Mouse (Mus musculus): ENCODE measurements around the gene Gm28053.
"Not testable (repeated sequence)": the region's sequence is repeated elsewhere in the genome, so short reads cannot be mapped to it uniquely, and the experiment has no call there.

Gm28053 gene

DNA sequence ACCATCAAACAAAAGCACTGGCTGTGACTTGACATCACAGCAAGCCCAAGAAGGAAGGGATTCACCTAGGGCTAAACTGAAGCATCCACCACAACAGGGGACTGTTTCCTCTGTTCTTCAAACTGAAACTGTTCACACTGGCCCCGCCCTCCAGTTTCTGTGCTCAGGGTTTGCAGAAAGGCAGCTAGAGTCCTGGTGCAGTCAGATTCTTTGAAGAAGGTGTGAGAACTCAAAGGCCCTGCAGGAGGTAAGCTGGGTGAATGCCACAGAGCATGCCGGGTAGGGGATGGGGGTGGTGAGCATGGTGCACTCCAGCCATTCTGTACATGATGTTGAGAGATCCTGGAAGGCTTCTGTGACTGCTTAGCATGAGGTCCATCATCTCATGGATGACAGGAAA lies at the start of gene Gm28053, which contains the start of gene Gimap7:
Gm28053 (plus strand) TSS at position 153 of the 400 bp plus-strand sequence.
Gimap7 (plus strand) TSS at position 167 of the 400 bp plus-strand sequence.
- no peak for DNase-seq (ENCODE audit: low spot score)

DNA sequence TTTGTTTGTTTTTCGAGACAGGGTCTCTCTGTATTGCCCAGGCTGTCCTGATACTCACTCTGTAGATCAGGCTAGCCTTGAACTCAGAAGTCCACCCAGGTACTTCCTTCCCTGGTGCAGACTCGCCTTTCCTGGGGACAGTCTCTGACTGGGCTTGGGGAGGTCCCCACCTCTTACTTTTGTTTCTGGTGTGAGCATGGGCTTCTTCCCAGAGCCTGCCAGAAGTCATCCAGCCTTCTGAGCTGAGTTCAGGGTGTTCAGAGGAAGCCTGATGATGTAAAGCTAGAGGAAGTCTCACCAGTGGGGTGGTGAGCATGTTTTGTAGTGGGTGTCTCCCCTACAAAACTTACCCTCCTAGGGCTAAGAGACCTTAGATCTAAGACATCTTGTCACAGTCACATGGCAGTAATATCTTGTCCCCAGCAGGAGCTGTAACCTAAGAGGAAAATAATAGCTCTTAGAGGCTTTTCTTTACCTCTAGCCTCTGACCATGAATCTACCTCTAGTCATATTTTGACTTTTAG lies 48.9 kb upstream of the Gm28053 start:
- DNase-seq (ENCODE audit: low spot score) = no peak

DNA sequence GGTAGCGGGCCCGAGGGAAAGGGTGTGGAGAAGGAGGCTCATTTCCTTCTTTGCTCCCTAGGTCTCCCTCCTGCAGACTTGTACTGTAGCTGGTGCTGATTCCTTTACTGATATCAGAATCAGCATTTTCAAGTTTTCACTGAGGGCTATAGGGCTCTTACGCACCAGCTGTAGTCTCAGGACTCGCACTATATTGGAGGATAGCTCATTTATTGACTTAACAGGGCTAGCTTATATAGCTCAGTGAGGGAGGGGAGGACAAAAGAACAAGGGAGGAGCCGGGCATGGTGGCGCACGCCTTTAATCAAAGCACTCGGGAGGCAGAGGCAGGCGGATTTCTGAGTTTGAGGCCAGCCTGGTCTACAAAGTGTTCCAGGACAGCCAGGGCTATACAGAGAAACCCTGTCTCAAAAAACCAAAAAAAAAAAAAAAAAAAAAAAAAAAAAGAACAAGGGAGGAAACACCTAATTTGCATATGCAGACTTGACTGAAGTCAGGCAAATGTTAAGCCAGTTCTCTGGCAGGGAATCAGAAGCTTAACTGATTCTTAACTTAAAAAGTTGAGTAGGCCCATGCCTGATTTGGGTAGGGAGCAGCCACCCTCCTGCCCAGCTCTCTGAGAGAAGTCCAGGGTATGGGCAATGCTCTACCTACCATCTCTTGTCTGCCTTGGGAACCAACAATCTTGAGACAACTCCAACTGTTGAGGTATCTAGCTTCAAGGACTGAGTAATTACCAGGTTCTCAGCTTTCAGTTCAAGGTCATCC lies 43.9 kb upstream of the Gm28053 start:
- no peak for DNase-seq (ENCODE audit: low spot score)

- no peak for DNase-seq (ENCODE audit: low spot score)
These were observed 42.9 kb upstream of the Gm28053 start for GRCm38 (mm10) chr6:48675400-48675930.

DNA sequence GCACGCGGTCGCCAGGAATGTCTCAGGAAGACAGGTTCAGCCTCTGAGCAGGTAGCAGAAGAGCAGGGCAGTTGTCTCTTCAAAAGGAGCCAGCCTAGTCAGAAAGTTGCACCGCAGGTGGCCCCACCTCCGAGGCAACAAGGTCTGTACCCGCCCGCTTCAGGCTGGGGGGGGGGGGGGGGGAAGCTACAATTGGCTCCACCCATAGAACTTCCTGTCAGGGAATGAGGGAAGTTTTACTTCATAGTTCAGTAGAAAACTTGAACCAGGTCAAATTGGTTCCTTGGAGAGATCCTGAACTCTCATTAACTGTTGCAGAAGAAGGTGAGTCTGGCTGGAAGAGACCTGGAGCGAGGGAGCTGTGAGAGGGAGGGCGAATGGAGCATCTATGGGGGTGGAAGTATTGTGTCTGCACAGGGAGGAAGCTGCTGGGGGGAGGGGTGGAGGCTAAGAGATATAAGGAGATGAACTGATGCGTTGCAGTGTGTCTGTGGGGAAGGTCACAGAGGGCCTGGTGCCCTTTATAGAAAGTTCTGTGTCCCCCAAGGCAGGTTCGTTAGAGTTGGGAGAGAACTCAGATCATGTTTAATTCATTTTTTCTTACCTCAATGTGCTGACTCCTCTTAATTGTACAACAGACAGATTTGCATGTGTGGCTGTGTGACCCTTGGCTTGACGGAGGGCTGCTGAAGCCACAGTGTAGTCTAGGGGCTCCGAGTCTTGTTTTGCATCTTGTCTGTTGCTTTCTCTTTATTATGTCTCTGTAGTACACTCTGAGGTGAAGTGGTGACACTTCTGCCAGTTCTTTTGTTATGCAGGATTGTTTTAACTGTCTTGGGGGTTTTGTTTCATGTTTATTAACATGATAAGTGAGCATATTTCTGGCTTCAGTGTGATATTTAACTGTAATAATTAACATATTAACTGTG lies 42.2 kb upstream of the Gm28053 start, which contains the start of gene Gimap9:
Gimap9 (plus strand) TSS at position 199 of the 929 bp plus-strand sequence.
- no peak for DNase-seq (ENCODE audit: low spot score)

GRCm38 (mm10) chr6:48676860-48677415 lies 41.5 kb upstream of the Gm28053 start:
- no peak for DNase-seq (ENCODE audit: low spot score)

DNA sequence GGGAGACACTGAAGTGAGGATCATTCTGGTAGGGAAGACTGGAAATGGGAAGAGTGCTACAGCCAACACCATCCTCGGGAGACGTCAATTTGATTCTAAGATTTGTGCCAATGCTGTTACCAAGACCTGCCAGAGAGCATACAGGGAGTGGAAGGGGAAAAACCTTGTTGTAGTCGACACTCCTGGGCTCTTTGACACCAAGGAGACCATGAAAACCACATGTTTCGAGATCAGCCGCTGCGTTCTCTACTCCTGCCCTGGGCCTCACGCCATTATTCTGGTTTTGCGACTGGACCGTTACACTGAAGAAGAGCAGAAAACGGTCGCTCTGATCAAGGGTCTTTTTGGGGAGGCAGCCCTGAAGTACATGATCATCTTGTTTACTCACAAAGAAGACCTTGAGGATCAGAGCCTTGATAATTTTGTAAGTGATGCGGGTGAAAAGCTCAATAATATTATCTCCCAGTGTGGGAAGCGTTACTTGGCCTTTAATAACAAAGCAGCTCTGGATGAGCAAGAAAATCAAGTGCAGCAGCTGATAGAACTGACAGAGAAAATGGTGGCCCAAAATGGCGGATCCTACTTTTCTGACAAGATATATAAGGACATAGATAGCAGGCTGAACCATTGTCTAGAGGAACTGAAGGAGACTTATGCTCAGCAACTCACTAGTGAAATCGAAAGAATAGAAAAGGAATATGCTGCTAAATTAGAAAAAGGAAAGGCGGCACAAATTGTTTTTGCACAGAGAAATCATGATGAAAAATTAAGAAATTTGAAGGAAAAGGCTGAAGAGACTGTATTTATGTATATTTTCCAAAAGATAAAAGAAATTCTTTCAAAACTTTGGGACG lies 40.7 kb upstream of the Gm28053 start:
- no peak for DNase-seq (ENCODE audit: low spot score)

DNA sequence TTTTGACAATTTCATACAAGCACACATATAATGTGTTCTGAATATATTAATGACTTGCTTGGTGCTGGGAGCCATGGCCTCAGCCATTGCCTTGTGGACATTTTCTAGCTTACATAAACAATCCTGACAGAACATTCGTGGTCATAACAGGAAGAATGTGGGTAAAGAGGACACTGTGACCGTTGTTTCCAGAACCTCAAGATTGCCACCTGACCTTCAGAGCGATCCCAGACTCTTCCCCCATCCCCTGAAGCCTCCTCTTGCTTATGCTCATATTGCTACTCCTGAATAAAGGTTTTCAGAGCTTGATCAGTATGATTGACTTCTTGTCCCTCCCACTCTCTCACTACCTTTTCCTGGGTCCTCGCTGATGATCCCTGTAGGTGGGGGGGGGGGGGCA lies 40.0 kb upstream of the Gm28053 start:
- no peak for DNase-seq (ENCODE audit: low spot score)

DNA sequence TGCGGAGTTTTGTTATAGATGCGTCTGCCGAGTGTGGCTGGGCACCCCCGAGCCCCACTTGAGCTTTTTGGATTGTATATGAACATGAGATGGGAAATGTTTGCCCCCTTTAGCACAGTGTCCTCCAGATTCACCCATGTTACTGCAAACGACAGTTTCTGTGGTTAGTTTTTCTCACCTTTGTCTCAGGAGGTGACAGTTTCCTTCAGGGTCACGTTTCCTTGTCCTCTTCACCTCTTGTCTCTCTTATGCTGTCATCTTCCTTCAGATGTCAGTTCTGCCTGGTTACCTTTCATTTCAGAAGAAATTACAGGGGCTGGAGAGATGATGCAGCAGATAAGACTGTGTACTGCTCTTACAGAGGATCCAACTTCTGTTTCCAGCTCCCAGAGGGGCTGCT lies 38.7 kb upstream of the Gm28053 start:
- no peak for DNase-seq (ENCODE audit: low spot score)

GRCm38 (mm10) chr6:48680421-48680820 lies 38.0 kb upstream of the Gm28053 start:
- DNase-seq (ENCODE audit: low spot score) = no peak

DNA sequence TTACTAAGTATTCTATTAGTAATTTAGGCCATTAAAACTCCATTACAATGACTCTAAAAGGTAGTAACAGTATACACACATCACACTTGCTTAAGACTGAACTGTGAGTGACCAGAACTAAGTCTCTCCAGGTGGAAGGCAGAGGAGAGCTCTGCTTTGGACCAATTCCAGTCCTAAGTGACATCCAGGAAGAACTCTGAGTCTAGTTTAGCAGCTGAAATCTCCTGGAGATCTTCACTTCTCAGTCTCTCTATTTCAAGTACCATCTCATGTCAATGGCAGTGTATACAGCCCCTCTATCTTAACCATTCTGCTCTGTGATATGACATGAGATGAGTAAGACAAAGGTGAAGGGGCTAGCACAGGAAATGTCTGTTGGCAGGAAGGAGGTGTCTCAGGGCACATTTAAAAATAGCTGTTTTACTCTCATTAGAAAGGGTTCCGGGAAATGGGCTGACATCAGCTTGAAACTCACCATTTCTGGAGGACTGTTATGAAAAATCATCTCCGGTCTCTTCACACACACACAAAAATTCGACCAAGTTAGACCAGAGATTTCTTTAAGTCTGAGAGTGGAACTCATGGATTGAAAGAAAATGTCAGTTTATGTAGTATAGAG lies 36.8 kb upstream of the Gm28053 start:
- DNase-seq (ENCODE audit: low spot score) = no peak

DNA sequence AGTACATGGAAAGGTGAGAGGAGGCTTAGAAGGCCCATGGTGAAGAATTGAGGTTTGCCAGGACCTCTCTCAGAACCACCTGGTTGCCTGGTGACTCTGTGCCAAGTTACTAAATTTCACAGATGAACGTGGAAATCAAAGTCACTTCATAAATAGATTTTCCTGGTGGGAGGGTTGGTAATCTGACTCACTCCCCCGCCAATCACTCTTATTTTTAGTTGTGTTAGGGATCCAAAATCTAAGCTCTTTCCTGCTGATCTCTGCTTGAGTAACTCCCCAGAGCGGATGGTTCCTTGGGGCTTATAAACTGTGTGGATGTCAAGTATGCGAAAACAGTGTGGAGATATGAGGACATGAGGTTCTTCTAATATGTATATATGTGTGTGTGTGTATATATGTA lies 36.1 kb upstream of the Gm28053 start:
- DNase-seq (ENCODE audit: low spot score) = no peak

DNA sequence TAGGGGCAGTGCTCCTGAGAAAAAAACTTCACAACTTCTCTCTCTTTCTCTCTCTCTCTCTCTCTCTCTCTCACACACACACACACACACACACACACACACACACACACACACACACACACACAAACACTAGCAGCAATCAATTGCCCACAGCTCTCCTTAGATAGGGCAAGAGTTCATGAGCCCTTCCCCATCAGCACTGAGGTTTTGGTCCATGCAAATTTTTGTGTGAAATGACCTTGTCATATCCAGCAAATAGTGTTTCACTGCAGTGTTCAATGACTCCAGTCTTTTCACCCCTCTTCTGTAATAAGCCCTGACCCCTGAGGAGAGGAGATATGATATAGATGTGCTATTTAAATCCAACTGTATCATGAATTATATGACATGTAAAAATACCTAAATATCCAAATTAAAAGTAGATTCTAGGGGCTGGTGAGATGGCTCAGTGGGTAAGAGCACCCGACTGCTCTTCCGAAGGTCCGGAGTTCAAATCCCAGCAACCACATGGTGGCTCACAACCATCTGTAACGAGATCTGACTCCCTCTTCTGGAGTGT lies 35.1 kb upstream of the Gm28053 start:
- DNase-seq (ENCODE audit: low spot score) = not testable (repeated sequence)

DNA sequence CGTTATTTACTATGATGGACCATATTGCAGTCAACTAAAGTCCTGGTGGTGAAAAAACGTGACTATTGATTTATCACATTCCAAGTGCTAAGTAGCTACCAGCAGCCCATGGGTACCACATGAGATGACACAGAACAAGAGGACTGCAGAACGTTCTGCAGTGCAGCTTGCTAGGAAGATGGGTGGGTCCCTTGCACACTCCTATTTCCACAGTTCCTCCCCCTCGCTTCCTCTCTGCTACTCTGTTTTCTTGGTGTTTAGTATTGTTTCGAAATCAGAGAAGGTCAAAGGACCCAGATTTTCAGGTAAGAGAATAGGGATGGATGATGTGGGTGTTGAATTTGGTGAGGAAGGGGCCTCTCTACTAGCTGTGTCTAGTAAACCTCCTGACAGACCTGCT lies 34.1 kb upstream of the Gm28053 start, which contains the start of gene Gimap4:
Gimap4 (plus strand) TSS at position 231 of the 400 bp plus-strand sequence.
- no peak for DNase-seq (ENCODE audit: low spot score)

DNA sequence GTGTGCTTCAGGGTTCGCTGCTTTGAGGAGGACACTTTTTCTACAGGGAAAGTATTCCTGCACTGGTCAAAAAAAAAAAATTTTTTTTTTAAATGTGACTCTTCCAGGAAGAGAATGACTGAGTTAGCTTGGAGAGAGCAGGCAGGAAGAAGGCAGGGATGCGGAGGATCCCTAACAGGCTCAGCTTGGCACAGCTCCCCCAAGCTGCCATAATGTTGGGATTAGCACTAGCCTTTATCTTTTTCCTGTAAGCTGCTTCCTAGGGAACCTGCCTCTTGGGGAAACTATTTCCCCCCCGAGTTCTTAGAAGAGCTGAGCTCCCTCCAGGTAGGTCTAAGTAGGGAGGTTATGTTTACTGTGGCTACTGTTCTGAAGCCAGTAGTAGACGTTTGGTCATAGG lies 33.6 kb upstream of the Gm28053 start:
- DNase-seq (ENCODE audit: low spot score) = no peak

DNA sequence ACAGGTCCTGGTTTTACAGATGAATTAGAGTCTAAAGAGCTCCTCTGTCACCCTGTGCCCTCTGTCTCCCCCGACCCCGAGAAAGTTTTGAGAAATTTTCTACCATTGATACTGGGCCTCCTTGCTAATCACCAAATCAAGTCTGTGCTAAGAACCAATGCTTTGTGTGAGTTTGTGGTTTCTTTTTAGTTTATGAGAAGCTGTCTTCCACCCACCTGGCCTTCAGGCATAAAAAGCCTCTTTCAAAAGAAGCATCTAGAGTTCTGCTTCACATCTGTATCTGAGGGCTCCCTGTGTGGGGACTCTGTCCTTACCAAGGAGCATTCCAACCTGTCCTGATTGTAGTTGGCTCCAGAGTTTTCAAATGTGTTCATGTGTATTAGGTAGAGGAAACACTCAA lies 33.2 kb upstream of the Gm28053 start:
- no peak for DNase-seq (ENCODE audit: low spot score)

- no peak for DNase-seq (ENCODE audit: low spot score)
These were observed 32.4 kb upstream of the Gm28053 start for GRCm38 (mm10) chr6:48685694-48686665.

GRCm38 (mm10) chr6:48687077-48687476 lies 31.3 kb upstream of the Gm28053 start:
- no peak for DNase-seq (ENCODE audit: low spot score)

DNA sequence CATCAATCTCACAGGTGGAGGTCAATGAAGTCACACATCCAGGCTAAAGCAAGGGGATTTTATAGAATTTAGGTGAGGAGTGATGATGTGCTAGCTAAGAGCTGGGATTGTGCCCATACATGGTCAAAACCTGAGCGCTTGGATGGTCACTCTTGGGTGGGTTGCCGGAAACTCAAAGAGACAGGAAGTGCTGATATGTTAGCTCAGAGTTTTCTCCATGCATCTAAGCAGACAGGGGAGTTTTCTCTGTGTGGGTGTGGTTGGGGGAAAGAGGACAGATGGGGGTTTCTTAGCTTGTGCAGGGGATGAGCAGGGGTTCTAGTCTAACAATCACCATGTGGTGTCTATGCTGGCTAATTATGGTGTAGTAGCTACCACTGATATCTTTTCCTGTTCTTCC lies 29.1 kb upstream of the Gm28053 start:
- no peak for DNase-seq (ENCODE audit: low spot score)

All from MN1 (cell line).